Mouse (Mus musculus): Measurements from ENCODE around the gene Casc4. TPM values are rescaled to one million over a fixed set of nuclear protein-coding genes. Genes with fewer than 3 reads are reported as not detected.

The Casc4 gene
- 5.5 and 8.8 TPM in 2 replicates for polyA plus RNA-seq (2012; ENCODE audit: low replicate concordance)

GRCm38 (mm10) chr2:121866632-121867050, at the start of gene Casc4:
Gene Casc4 (plus strand): TSS chr2:121866970.

GRCm38 (mm10) chr2:121955765-121956223, 89.0 kb downstream of the Casc4 start, which contains the start of the genes Ctdspl2 and Mageb3:
Gene Ctdspl2 (plus strand): TSS chr2:121956001.
Gene Mageb3 (minus strand): TSS chr2:121956092.

Other genes with a start within 250 kb of the Casc4 start
- gene Frmd5, start 59.9 kb upstream of the Casc4 start, polyA plus RNA-seq (2012; ENCODE audit: low replicate concordance), result 0.41 TPM in 1 of 2 replicates, not detected in the other
- 2.5 and 4.1 TPM in 2 replicates for gene Ctdspl2, start 89.0 kb downstream of the Casc4 start, polyA plus RNA-seq (2012; ENCODE audit: low replicate concordance)
- gene Mageb3, start 89.1 kb downstream of the Casc4 start, polyA plus RNA-seq (2012; ENCODE audit: low replicate concordance), result 0.26 TPM in 1 of 2 replicates, not detected in the other
- 75.5 and 106 TPM in 2 replicates for gene Eif3j1, start 161.6 kb downstream of the Casc4 start, polyA plus RNA-seq (2012; ENCODE audit: low replicate concordance)

Data from leukemia stem cell, adult 10-12 weeks (primary cell).